Mouse (Mus musculus) CH12.LX (cell line): ENCODE data around the gene Cd200r3. TPM values are rescaled to one million over a fixed set of nuclear protein-coding genes. Genes with fewer than 3 reads are reported as not detected.

Experiments used
- BHLHE40 ChIP-seq: IDR thresholded peaks from 2 replicates; pipeline ENCODE4 v1.6.1; 2011; ENCODE audit warnings: mild to moderate bottlenecking, low read depth, low read length, improper control_type of control experiment
- CHD1 ChIP-seq: IDR thresholded peaks from 2 replicates; pipeline ENCODE4 v1.6.1; 2012; ENCODE audit warnings: low read depth, low read length, improper control_type of control experiment, inconsistent platforms
- CHD2 ChIP-seq: IDR thresholded peaks from 2 replicates; pipeline ENCODE4 v1.6.1; 2011; ENCODE audit warnings: low read length, improper control_type of control experiment
- CTCF ChIP-seq, 2 experiments: IDR thresholded peaks in 1 of 2; conservative IDR thresholded peaks in 1 of 2; 2 replicates each; pipeline ENCODE4 v1.5.1; 2011 to 2012; ENCODE audit warnings: low read depth in 2 of 2, low read length in 2 of 2, improper control_type of control experiment in 1 of 2, inconsistent platforms in 1 of 2, mild to moderate bottlenecking in 1 of 2, moderate library complexity in 1 of 2
- E2F4 ChIP-seq: IDR thresholded peaks from 2 replicates; pipeline ENCODE4 v1.6.1; 2011; ENCODE audit warnings: low read depth, low read length, improper control_type of control experiment; ENCODE audit not compliant: insufficient replicate concordance
- ELF1 ChIP-seq: IDR thresholded peaks from 2 replicates; pipeline ENCODE4 v1.6.1; 2014; ENCODE audit warnings: low read depth, mild to moderate bottlenecking, inconsistent platforms, low read length, improper control_type of control experiment
- EP300 ChIP-seq: IDR thresholded peaks from 2 replicates; pipeline ENCODE4 v1.6.1; 2011; ENCODE audit warnings: low read length, improper control_type of control experiment
- GABPA ChIP-seq: IDR thresholded peaks from 2 replicates; pipeline ENCODE4 v1.6.1; 2012; ENCODE audit warnings: low read depth, low read length, improper control_type of control experiment, inconsistent platforms; ENCODE audit not compliant: insufficient replicate concordance
- HCFC1 ChIP-seq: IDR thresholded peaks from 2 replicates; pipeline ENCODE4 v1.6.1; 2012; ENCODE audit warnings: low read depth, mild to moderate bottlenecking, inconsistent platforms, low read length, improper control_type of control experiment
- JUND ChIP-seq: conservative IDR thresholded peaks from 2 replicates; pipeline ENCODE4 v1.6.1; 2011; ENCODE audit warnings: low read depth, low read length, improper control_type of control experiment
- MAFK ChIP-seq: IDR thresholded peaks from 2 replicates; pipeline ENCODE4 v1.6.1; 2011; ENCODE audit warnings: low read length, improper control_type of control experiment; ENCODE audit not compliant: insufficient replicate concordance
- MAX ChIP-seq: IDR thresholded peaks from 2 replicates; pipeline ENCODE4 v1.6.1; 2011; ENCODE audit warnings: low read length, improper control_type of control experiment
- MAZ ChIP-seq: IDR thresholded peaks from 2 replicates; pipeline ENCODE4 v1.6.1; 2012; ENCODE audit warnings: low read depth, mild to moderate bottlenecking, inconsistent platforms, low read length, improper control_type of control experiment, moderate library complexity
- MEF2A ChIP-seq: IDR thresholded peaks from 2 replicates; pipeline ENCODE4 v1.6.1; 2014; ENCODE audit warnings: low read depth, mild to moderate bottlenecking, inconsistent platforms, low read length, improper control_type of control experiment, borderline replicate concordance
- NELFE ChIP-seq: IDR thresholded peaks from 2 replicates; pipeline ENCODE4 v1.6.1; 2011; ENCODE audit warnings: low read depth, low read length, improper control_type of control experiment
- NRF1 ChIP-seq: IDR thresholded peaks from 2 replicates; pipeline ENCODE4 v1.6.1; 2014; ENCODE audit warnings: low read depth, mild to moderate bottlenecking, inconsistent platforms, low read length, improper control_type of control experiment, moderate library complexity
- PAX5 ChIP-seq: IDR thresholded peaks from 2 replicates; pipeline ENCODE4 v1.6.1; 2012; ENCODE audit warnings: low read length, inconsistent platforms, mixed read lengths
- POLR2AphosphoS2 ChIP-seq: IDR thresholded peaks from 2 replicates; pipeline ENCODE4 v1.6.1; 2011; ENCODE audit warnings: low read depth, low read length, improper control_type of control experiment
- RAD21 ChIP-seq: IDR thresholded peaks from 2 replicates; pipeline ENCODE4 v1.6.1; 2011; ENCODE audit warnings: low read depth, mild to moderate bottlenecking, low read length, improper control_type of control experiment, moderate library complexity
- SMC3 ChIP-seq: IDR thresholded peaks from 2 replicates; pipeline ENCODE4 v1.6.1; 2011; ENCODE audit warnings: low read depth, low read length, improper control_type of control experiment
- TBP ChIP-seq: conservative IDR thresholded peaks from 2 replicates; pipeline ENCODE4 v1.6.1; 2011; ENCODE audit warnings: low read depth, low read length, improper control_type of control experiment
- TCF12 ChIP-seq: IDR thresholded peaks from 2 replicates; pipeline ENCODE4 v1.6.1; 2014; ENCODE audit warnings: low read depth, mild to moderate bottlenecking, inconsistent platforms, low read length, improper control_type of control experiment
- UBTF ChIP-seq: IDR thresholded peaks from 2 replicates; pipeline ENCODE4 v1.6.1; 2012; ENCODE audit warnings: low read depth, mild to moderate bottlenecking, inconsistent platforms, low read length, improper control_type of control experiment, moderate library complexity
- ZKSCAN1 ChIP-seq: IDR thresholded peaks from 2 replicates; pipeline ENCODE4 v1.6.1; 2012; ENCODE audit warnings: low read depth, inconsistent platforms, low read length, improper control_type of control experiment, borderline replicate concordance
- ZNF384 ChIP-seq: IDR thresholded peaks from 2 replicates; pipeline ENCODE4 v1.6.1; 2012; ENCODE audit warnings: low read depth, low read length, improper control_type of control experiment, inconsistent platforms
- polyA plus RNA-seq: library from polyadenylated mRNA; unstranded; fragments of >175 nt; gene quantifications from 2 replicates; pipeline ENCODE4 v1.2.1, GENCODE M21; 2012; ENCODE audit warnings: low read depth; ENCODE audit not compliant: insufficient read length
- total RNA-seq, 2 experiments: library from RNA; depleted of rRNA; stranded (reverse); fragments of 300-350 nt in 1 of 2; fragments of >200 nt in 1 of 2; gene quantifications; 2 replicates each; pipeline ENCODE4 v1.2.3; 2012 to 2014

Cd200r3 gene
- total and polyA plus RNA-seq, 3 experiments = 5.0 to 17.6 (median 6.9) TPM

- TF ChIP-seq HCFC1 (peak; percentile 63; the same call in 1 of the 2 replicates), MAZ (0 out of 2 replicates have a peak, but pooled peaks have one; percentile 58), TCF12 (peak; percentile 37; the same call in 1 of the 2 replicates), GABPA (no peak), MEF2A (no peak), RAD21 (no peak), ZKSCAN1 (no peak), ZNF384 (no peak), UBTF (no peak), MAFK (no peak), BHLHE40 (0 out of 2 replicates have a peak, but pooled peaks have one; percentile 7), MAX (no peak; the same call in 1 of the 2 replicates), PAX5 (no peak), JUND (no peak; the same call in 1 of the 2 replicates), POLR2AphosphoS2 (no peak; the same call in 1 of the 2 replicates), CHD2 (peak; percentile 84; the same call in 1 of the 2 replicates), CTCF (conservative IDR thresholded peaks at IDR 0.05 in 1 of 2, IDR thresholded peaks at IDR 0.05 in 1 of 2; ENCODE audit: low read depth in 2 of 2, low read length in 2 of 2) (no peak), NELFE (peak; percentile 47), ELF1 (peak; percentile 54; the same call in 1 of the 2 replicates), SMC3 (no peak), EP300 (no peak; the same call in none of the 2 replicates), CHD1 (peak; percentile 96), E2F4 (no peak), TBP (peak; percentile 41; the same call in 1 of the 2 replicates), NRF1 (no peak)
Observed at GRCm38 (mm10) chr16:44964526-44965374, 21.3 kb downstream of the Cd200r3 start (continued).
